Mouse (Mus musculus) left cerebral cortex, adult 18-20 months (tissue): ENCODE results near the gene Ppp3r2. TPM values are rescaled to one million over a fixed set of nuclear protein-coding genes. Genes with fewer than 3 reads are reported as not detected.

Source experiments
- total RNA-seq, 2 experiments: library from RNA; stranded (reverse); gene quantifications; 2 replicates each; pipeline ENCODE4 v1.2.3; 2021

Gene Ppp3r2
- total RNA-seq, 2 experiments from 2014 or later, result 0.23 to 0.42 TPM

Other genes starting within 250 kb of the Ppp3r2 start
- gene Acnat1, start 208.1 kb downstream of the Ppp3r2 start, total RNA-seq, result under 1 TPM in 1 of 2 experiments, not detected in 1; 0.23 TPM
- gene Baat, start 175.5 kb downstream of the Ppp3r2 start, total RNA-seq, result under 1 TPM in 1 of 2 experiments, not detected in 1; 0.23 TPM
- gene Mrpl50, start 160.9 kb downstream of the Ppp3r2 start, total RNA-seq, result 10 to 100 TPM; 30.7 to 31.7 TPM
- gene Zfp189, start 160.8 kb downstream of the Ppp3r2 start, total RNA-seq, result 10 to 100 TPM; 12.8 to 13.3 TPM
- gene Aldob, start 132.5 kb downstream of the Ppp3r2 start, total RNA-seq, result 1 to 10 TPM; 2.0 to 2.1 TPM
- gene Tmem246, start 84.1 kb downstream of the Ppp3r2 start, total RNA-seq, result 10 to 100 TPM; 72.3 to 77.3 TPM
- 10 to 100 TPM; 65.1 to 66.2 TPM for gene Rnf20, start 50.0 kb downstream of the Ppp3r2 start, total RNA-seq
- 10 to 100 TPM; 27.7 to 28.3 TPM for gene Grin3a, start 163.7 kb upstream of the Ppp3r2 start, total RNA-seq